ENCODE assay signal across 7 mouse cellular contexts in genomic region chr4:4729427-4729826, GRCm38 (mm10).
DNase-seq lines count a peak whose midpoint lies in the region; ATAC-seq and TF ChIP-seq lines count a peak whose summit lies in the region.

No protein-coding gene starts in this region.

- 65% methylated on average over 3 of the region's 3 CpGs for WGBS in forebrain, embryonic 15.5 days

- H3K27me3 ChIP-seq in C2C12 (ENCODE audit: control insufficient read depth, insufficient read depth, insufficient read length) (no peaks in the 10 kb centered on the region), ES-Bruce4 (ENCODE audit: control insufficient read depth, insufficient read depth, low read length, poor library complexity, severe bottlenecking) (no peaks in the 10 kb centered on the region)
- H3K27me3 ChIP-seq in forebrain, embryonic 15.5 days = no peaks in the 10 kb centered on the region

- no peak overlapping the region for H3K9ac ChIP-seq in ES-Bruce4 (ENCODE audit: low read depth, poor library complexity, severe bottlenecking)
- H3K9ac ChIP-seq in forebrain, embryonic 15.5 days (replicated peaks) = no peak overlapping the region

- H3K4me2 ChIP-seq in forebrain, embryonic 15.5 days (replicated peaks) = no peak overlapping the region

- no peak for TF ChIP-seq POLR2A in ES-Bruce4 (IDR thresholded peaks at IDR 0.05; ENCODE audit: insufficient read depth, low read length)

- DNase-seq in kidney, postnatal 14 days = peak; percentile 21
- no peak for DNase-seq in kidney, adult 8-10 months
- DNase-seq in right cerebral cortex, postnatal 4 days = no peak
- no peak for DNase-seq in MN1 (ENCODE audit: low spot score)

- H3K27ac ChIP-seq in ES-Bruce4 (ENCODE audit: insufficient read depth, low read length) = no peak overlapping the region
- no peak overlapping the region for H3K27ac ChIP-seq in forebrain, embryonic 15.5 days (replicated peaks)

- H3K4me1 ChIP-seq in ES-Bruce4 (ENCODE audit: control insufficient read depth, insufficient read depth, low read length) = no peaks in the 10 kb centered on the region
- H3K4me1 ChIP-seq in forebrain, embryonic 15.5 days = no peaks in the 10 kb centered on the region

- H3K36me3 ChIP-seq in C2C12 (ENCODE audit: control insufficient read depth, insufficient read depth) (no peaks in the 10 kb centered on the region), ES-Bruce4 (ENCODE audit: control insufficient read depth, insufficient read depth, low read length, poor library complexity, severe bottlenecking) (no peaks in the 10 kb centered on the region)
- H3K36me3 ChIP-seq in forebrain, embryonic 15.5 days = no peaks in the 10 kb centered on the region

- peak; percentile 38; the same call in 1 of the 2 replicates for ATAC-seq in forebrain, embryonic 15.5 days (replicated peaks)

- TF ChIP-seq EP300 in ES-Bruce4 (IDR thresholded peaks at IDR 0.05; ENCODE audit: insufficient read depth, low read depth, low read length) = no peak

- no peak overlapping the region for H3K4me3 ChIP-seq in C2C12 (ENCODE audit: insufficient read depth, poor library complexity, severe bottlenecking)
- H3K4me3 ChIP-seq in ES-Bruce4 (ENCODE audit: low read depth, low read length) = no peak overlapping the region
- H3K4me3 ChIP-seq in forebrain, embryonic 15.5 days = no peak overlapping the region

- H3K79me2 ChIP-seq in C2C12 (ENCODE audit: control insufficient read depth, insufficient read depth) = no peaks in the 10 kb centered on the region

- peak; percentile 16 for TF ChIP-seq CTCF in C2C12 (IDR thresholded peaks at IDR 0.05; ENCODE audit: control insufficient read depth, insufficient read depth, insufficient read length)
- peak; percentile 39 for TF ChIP-seq CTCF in ES-Bruce4 (IDR thresholded peaks at IDR 0.05; ENCODE audit: low read depth, low read length)

- H3ac ChIP-seq in C2C12 (ENCODE audit: control insufficient read depth, insufficient read length, low read depth) = no peak overlapping the region

- no peaks in the 10 kb centered on the region for H3K79me3 ChIP-seq in C2C12 (ENCODE audit: low read depth)

- H3K9me3 ChIP-seq in ES-Bruce4 (replicated peaks; ENCODE audit: control insufficient read depth, insufficient read depth, low read length, poor library complexity, severe bottlenecking) = no peaks in the 10 kb centered on the region
- no peaks in the 10 kb centered on the region for H3K9me3 ChIP-seq in forebrain, embryonic 15.5 days

TF ChIP-seq in C2C12, 6 proteins besides CTCF, POLR2A, EP300 and RAD21:
- TF ChIP-seq CEBPB (IDR thresholded peaks at IDR 0.05; ENCODE audit: low read depth) (no peak), MYOD1 (IDR thresholded peaks at IDR 0.05; ENCODE audit: control insufficient read depth, insufficient read length, low read depth) (no peak), USF1 (IDR thresholded peaks at IDR 0.05; ENCODE audit: low read depth) (peak; percentile 67), FOSL1 (IDR thresholded peaks at IDR 0.05; ENCODE audit: insufficient read depth, low read length, poor library complexity, severe bottlenecking) (no peak), MYOG (IDR thresholded peaks at IDR 0.05; ENCODE audit: control insufficient read depth, extremely low read depth, insufficient read length) (no peak), MAX (IDR thresholded peaks at IDR 0.05) (no peak)
